Mouse (Mus musculus): ENCODE data around the gene Cwc27.

The Cwc27 gene

GRCm38 (mm10) chr13:104763193-104763592 is 53.7 kb downstream of the Cwc27 start:
- DNase-seq = no peak

- no peak for DNase-seq
Measured at GRCm38 (mm10) chr13:104762401-104762800, 54.5 kb downstream of the Cwc27 start.

- DNase-seq = no peak
Measured at GRCm38 (mm10) chr13:104759381-104759780, 57.6 kb downstream of the Cwc27 start.

- no peak for DNase-seq
Measured at GRCm38 (mm10) chr13:104747032-104747431, 69.9 kb downstream of the Cwc27 start.

- no peak for DNase-seq
Measured at GRCm38 (mm10) chr13:104742866-104743265, 74.1 kb downstream of the Cwc27 start.

GRCm38 (mm10) chr13:104729261-104730046 is 87.5 kb downstream of the Cwc27 start:
- DNase-seq = no peak

- no peak for DNase-seq
Measured at GRCm38 (mm10) chr13:104727681-104728080, 89.3 kb downstream of the Cwc27 start.

- no peak for DNase-seq
Measured at GRCm38 (mm10) chr13:104720133-104720532, 96.8 kb downstream of the Cwc27 start.

GRCm38 (mm10) chr13:104694612-104695355 is 122.2 kb downstream of the Cwc27 start:
- DNase-seq = no peak

- no peak for DNase-seq
Measured at GRCm38 (mm10) chr13:104692710-104693109, 124.2 kb downstream of the Cwc27 start.

GRCm38 (mm10) chr13:104685537-104685936 is 131.4 kb downstream of the Cwc27 start:
- no peak for DNase-seq

GRCm38 (mm10) chr13:104684361-104685011 is 132.5 kb downstream of the Cwc27 start:
- DNase-seq = peak; percentile 12

- DNase-seq = no peak
Measured at GRCm38 (mm10) chr13:104681212-104681611, 135.7 kb downstream of the Cwc27 start.

GRCm38 (mm10) chr13:104661188-104661587 is 155.8 kb downstream of the Cwc27 start:
- no peak for DNase-seq

GRCm38 (mm10) chr13:104660042-104660680 is 156.8 kb downstream of the Cwc27 start:
- no peak for DNase-seq

- DNase-seq = no peak
Measured at GRCm38 (mm10) chr13:104656666-104657272, 160.2 kb downstream of the Cwc27 start.

- no peak for DNase-seq
Measured at GRCm38 (mm10) chr13:104655137-104655536, 161.8 kb downstream of the Cwc27 start.

- DNase-seq = no peak
Measured at GRCm38 (mm10) chr13:104651763-104652162, 165.2 kb downstream of the Cwc27 start.

GRCm38 (mm10) chr13:104650654-104651053 is 166.3 kb downstream of the Cwc27 start:
- DNase-seq = no peak

- no peak for DNase-seq
Measured at GRCm38 (mm10) chr13:104650145-104650544, 166.8 kb downstream of the Cwc27 start.

GRCm38 (mm10) chr13:104645778-104646425 is 171.0 kb downstream of the Cwc27 start:
- no peak for DNase-seq

- DNase-seq = no peak
Measured at GRCm38 (mm10) chr13:104644185-104644584, 172.8 kb downstream of the Cwc27 start.
